Mouse (Mus musculus) lung, postnatal 0 days (tissue): ENCODE data around the gene Hist1h1c. TPM values are rescaled to one million over a fixed set of nuclear protein-coding genes. Genes with fewer than 3 reads are reported as not detected.

Experiments used
- ATAC-seq: fragments of 200-750 bp; cut with Nextera tagmentation; 2 replicates; pipeline ENCODE4 v1.8.0; 2017; ENCODE audit warnings: moderate library complexity
- DNase-seq: peaks from one replicate; pipeline ENCODE4 v3.0.0-alpha.2; 2016; ENCODE audit warnings: low spot score
- H3K27ac ChIP-seq: fragments of 300-500 bp; sonication (generic); 2 replicates; pipeline ENCODE4 v1.5.1; 2014; ENCODE audit warnings: antibody characterized with exemption, mild to moderate bottlenecking, low read length, mixed read lengths
- H3K27me3 ChIP-seq: fragments of 300-500 bp; sonication (generic); replicated peaks from 2 replicates; pipeline ENCODE4 v1.6.1; 2014; ENCODE audit warnings: low read length, mixed read lengths; ENCODE audit not compliant: insufficient read depth
- H3K36me3 ChIP-seq: fragments of 300-500 bp; sonication (generic); 2 replicates; pipeline ENCODE4 v1.6.1; 2014; ENCODE audit warnings: low read length, mixed read lengths; ENCODE audit not compliant: insufficient read depth
- H3K4me1 ChIP-seq: fragments of 300-500 bp; sonication (generic); 2 replicates; pipeline ENCODE4 v1.6.1; 2014; ENCODE audit warnings: antibody characterized with exemption, low read depth, low read length, mixed read lengths; ENCODE audit not compliant: insufficient read depth
- H3K4me2 ChIP-seq: fragments of 300-500 bp; sonication (generic); replicated peaks from 2 replicates; pipeline ENCODE4 v1.6.1; 2014; ENCODE audit warnings: low read depth, mild to moderate bottlenecking, low read length, moderate library complexity, mixed read lengths
- H3K4me3 ChIP-seq: fragments of 300-500 bp; sonication (generic); 2 replicates; pipeline ENCODE4 v1.5.1; 2014; ENCODE audit warnings: low read depth, low read length
- H3K9ac ChIP-seq: fragments of 300-500 bp; sonication (generic); replicated peaks from 2 replicates; pipeline ENCODE4 v1.6.1; 2014; ENCODE audit warnings: low read depth, mild to moderate bottlenecking
- H3K9me3 ChIP-seq: fragments of 300-500 bp; sonication (generic); 2 replicates; pipeline ENCODE4 v1.6.1; 2016; ENCODE audit warnings: low read length, mixed read lengths
- CTCF ChIP-seq: IDR thresholded peaks from 2 replicates; pipeline ENCODE4 v1.5.1; 2016; ENCODE audit warnings: antibody characterized with exemption, mild to moderate bottlenecking
- EP300 ChIP-seq: IDR thresholded peaks from 2 replicates; pipeline ENCODE4 v1.6.1; 2016; ENCODE audit warnings: antibody characterized with exemption, mild to moderate bottlenecking, control low read depth
- WGBS: fragments of 180-500 bp; shearing (Covaris S2); extraction: QIAGEN DNeasy Blood & Tissue Kit; methylation state at CpG from one replicate; pipeline ENCODE4 v1.1.7; 2014; 5-methylcytosine and 5-hydroxymethylcytosine counted together
- polyA plus RNA-seq: library from polyadenylated mRNA; unstranded; fragments of >200 nt; fragmentation: Nextera tagmentation; extraction: Ambion mirVana; gene quantifications from 2 replicates; pipeline ENCODE4 v1.2.1, GENCODE M21; 2015

The Hist1h1c gene
- polyA plus RNA-seq, 1 experiment from 2014 or later, result 43.3 TPM

DNA sequence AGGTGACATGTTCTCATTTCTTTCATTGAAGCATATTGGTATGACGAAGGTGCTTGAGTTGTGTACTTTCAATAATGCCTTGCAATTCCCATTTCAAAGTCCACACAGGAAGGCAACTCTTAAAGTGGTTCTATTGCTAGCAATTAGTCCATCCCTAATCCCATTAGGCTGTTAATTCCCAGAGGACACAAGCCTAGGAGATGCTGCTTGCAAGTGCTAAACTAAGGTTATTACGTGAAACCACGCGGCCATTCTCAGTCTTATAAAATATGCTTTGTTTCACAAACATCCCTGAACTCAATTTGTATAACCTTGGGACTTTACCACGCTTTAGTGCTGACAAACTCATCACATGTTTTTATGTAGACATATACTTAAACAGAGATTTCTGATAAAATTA lies 1.5 kb upstream of the Hist1h1c start:
- no peak overlapping the region for H3K9ac ChIP-seq
- 90% methylated on average over 5 of the region's 5 CpGs for WGBS
- ATAC-seq (no peak), DNase-seq (no peak)
- no peaks in the 10 kb centered on the region for H3K27me3 ChIP-seq
- H3K4me3 ChIP-seq, result no peak overlapping the region
- H3K4me2 ChIP-seq, result no peak overlapping the region
- H3K9me3 ChIP-seq, result no peaks in the 10 kb centered on the region
- H3K36me3 ChIP-seq, result no peaks in the 10 kb centered on the region
- no peak overlapping the region for H3K27ac ChIP-seq
- H3K4me1 ChIP-seq, result no peaks in the 10 kb centered on the region
- TF ChIP-seq EP300 (no peak), CTCF (no peak)

DNA sequence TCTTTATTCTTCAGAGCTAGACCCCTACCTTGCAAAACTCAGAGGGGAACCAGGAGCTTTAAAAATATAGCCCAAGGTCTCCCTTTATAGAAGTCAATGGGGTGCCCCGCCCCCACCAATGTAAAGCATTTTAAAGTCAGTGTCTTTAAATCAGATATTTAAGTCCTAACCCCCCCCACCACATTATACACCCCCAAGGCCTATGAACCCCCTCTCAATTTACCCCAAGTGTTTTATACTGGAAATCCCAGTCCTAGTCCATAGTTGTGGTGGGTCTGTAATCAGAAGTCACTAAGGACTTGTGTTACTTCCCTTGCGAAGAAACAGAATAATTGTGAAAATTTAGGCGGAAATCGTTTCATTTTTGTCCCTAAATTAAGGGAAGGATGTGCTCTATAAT lies 567 bp upstream of the Hist1h1c start:
- H3K4me1 ChIP-seq, result no peaks in the 10 kb centered on the region
- H3K36me3 ChIP-seq, result no peaks in the 10 kb centered on the region
- WGBS, result 23% methylated on average over 4 of the region's 4 CpGs
- H3K4me3 ChIP-seq, result peak overlapping the region; percentile 71; the same call in 1 of the 2 replicates
- H3K27ac ChIP-seq, result peak overlapping the region; percentile 97
- no peak for DNase-seq
- H3K27me3 ChIP-seq, result no peaks in the 10 kb centered on the region
- peak overlapping the region; percentile 90 for H3K4me2 ChIP-seq
- no peak for TF ChIP-seq EP300
- ATAC-seq, result no peak
- H3K9me3 ChIP-seq, result no peaks in the 10 kb centered on the region
- peak overlapping the region; percentile 86 for H3K9ac ChIP-seq

DNA sequence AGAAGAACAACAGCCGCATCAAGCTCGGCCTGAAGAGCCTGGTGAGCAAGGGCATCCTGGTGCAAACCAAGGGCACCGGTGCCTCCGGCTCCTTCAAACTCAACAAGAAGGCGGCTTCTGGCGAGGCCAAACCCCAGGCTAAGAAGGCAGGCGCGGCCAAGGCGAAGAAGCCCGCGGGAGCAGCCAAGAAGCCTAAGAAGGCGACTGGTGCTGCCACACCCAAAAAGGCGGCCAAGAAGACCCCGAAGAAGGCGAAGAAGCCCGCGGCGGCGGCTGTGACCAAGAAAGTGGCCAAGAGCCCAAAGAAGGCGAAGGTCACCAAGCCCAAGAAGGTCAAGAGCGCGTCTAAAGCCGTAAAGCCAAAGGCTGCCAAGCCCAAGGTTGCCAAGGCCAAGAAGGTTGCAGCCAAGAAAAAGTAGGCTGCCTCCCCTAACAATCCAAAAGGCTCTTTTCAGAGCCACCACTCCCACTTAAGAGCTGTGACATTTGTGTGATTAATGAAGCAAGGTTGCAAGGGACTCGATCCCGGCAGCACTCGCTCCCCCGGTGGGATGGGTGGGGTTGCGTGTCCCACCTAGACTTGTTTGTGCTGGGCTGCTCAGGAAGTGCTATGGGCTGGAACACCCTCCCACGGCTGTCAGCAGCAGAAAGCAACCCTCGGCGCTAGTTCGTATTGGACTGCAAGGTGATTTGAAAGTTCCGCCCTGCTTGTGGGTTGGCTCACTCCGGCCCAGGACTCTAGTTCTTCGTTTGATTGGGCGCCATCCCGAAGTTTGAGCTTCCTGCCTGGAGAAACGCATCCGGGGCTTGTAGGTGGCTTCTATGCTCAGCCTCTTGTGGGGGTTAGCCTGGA lies 687 bp downstream of the Hist1h1c start:
- under 1% methylated on average over 39 of the region's 39 CpGs for WGBS
- H3K4me2 ChIP-seq, result peak overlapping the region; percentile 90
- peak overlapping the region; percentile 71 for H3K4me3 ChIP-seq
- peak; percentile 59 for TF ChIP-seq EP300
- no peak; the same call in none of the 2 replicates for TF ChIP-seq CTCF
- peak; percentile 98 for DNase-seq
- H3K27ac ChIP-seq, result peak overlapping the region; percentile 97
- no peaks in the 10 kb centered on the region for H3K9me3 ChIP-seq
- H3K9ac ChIP-seq, result peak overlapping the region; percentile 86
- no peaks in the 10 kb centered on the region for H3K27me3 ChIP-seq
- H3K36me3 ChIP-seq, result no peaks in the 10 kb centered on the region
- H3K4me1 ChIP-seq, result no peaks in the 10 kb centered on the region
- ATAC-seq, result peak; percentile 85

- H3K9me3 ChIP-seq, result no peaks in the 10 kb centered on the region
- DNase-seq (no peak), ATAC-seq (no peak; the same call in 1 of the 2 replicates)
- H3K36me3 ChIP-seq, result no peaks in the 10 kb centered on the region
- peak overlapping the region; percentile 97 for H3K27ac ChIP-seq
- 0% methylated on average over 14 of the region's 14 CpGs for WGBS
- peak overlapping the region; percentile 90 for H3K4me2 ChIP-seq
- no peak for TF ChIP-seq EP300
- TF ChIP-seq CTCF, result no peak
- H3K4me3 ChIP-seq, result peak overlapping the region; percentile 71
- H3K9ac ChIP-seq, result peak overlapping the region; percentile 86
- no peaks in the 10 kb centered on the region for H3K4me1 ChIP-seq
- no peaks in the 10 kb centered on the region for H3K27me3 ChIP-seq
Observed at GRCm38 (mm10) chr13:23739922-23740252, 1.3 kb downstream of the Hist1h1c start.

GRCm38 (mm10) chr13:23740256-23740840 lies 1.7 kb downstream of the Hist1h1c start:
- Histone ChIP-seq H3K36me3 (no peaks in the 10 kb centered on the region), H3K4me1 (no peaks in the 10 kb centered on the region), H3K4me3 (peak overlapping the region; percentile 71), H3K27me3 (no peaks in the 10 kb centered on the region), H3K4me2 (peak overlapping the region; percentile 90), H3K9ac (peak overlapping the region; percentile 86), H3K9me3 (no peaks in the 10 kb centered on the region), H3K27ac (peak overlapping the region; percentile 97)
- no peak for ATAC-seq
- no peak for DNase-seq
- 17% methylated on average over 13 of the region's 13 CpGs for WGBS
- no peak for TF ChIP-seq CTCF
- TF ChIP-seq EP300, result no peak

DNA sequence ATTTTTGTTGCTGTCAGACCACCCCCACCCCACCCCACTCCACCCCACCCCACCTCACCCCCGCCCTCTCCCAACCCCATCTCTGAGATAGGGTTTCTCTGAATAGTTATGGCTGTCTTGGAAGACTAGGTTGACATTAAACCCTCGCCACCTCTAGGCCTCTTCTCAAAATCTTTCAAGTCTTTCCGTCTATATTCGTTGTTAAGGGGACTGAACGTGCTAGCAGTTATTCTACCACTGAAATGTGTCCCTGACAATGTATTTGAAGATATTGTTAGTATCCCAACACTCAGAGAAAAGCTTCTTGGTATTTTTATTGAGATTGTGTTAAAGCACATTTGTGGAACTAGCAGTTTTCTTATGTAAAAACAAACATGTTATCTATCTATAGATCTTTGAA lies 2.3 kb downstream of the Hist1h1c start:
- H3K27ac ChIP-seq, result no peak overlapping the region
- H3K27me3 ChIP-seq, result no peaks in the 10 kb centered on the region
- H3K4me2 ChIP-seq, result peak overlapping the region; percentile 90
- H3K36me3 ChIP-seq, result no peaks in the 10 kb centered on the region
- TF ChIP-seq EP300, result no peak
- TF ChIP-seq CTCF, result no peak
- 55% methylated on average over 5 of the region's 5 CpGs for WGBS
- H3K4me1 ChIP-seq, result no peaks in the 10 kb centered on the region
- ATAC-seq (no peak), DNase-seq (no peak)
- H3K4me3 ChIP-seq, result peak overlapping the region; percentile 71; the same call in 1 of the 2 replicates
- no peak overlapping the region for H3K9ac ChIP-seq
- H3K9me3 ChIP-seq, result no peaks in the 10 kb centered on the region
